Mouse (Mus musculus): ENCODE measurements around the gene Rnf207. TPM values are rescaled to one million over a fixed set of nuclear protein-coding genes. Genes with fewer than 3 reads are reported as not detected.
A peak's percentile ranks its signal among the peaks of the same experiment; 100 is the strongest.

Rnf207 gene
- polyA plus RNA-seq, 1 experiment from 2014 or later = 6.9 TPM

DNA sequence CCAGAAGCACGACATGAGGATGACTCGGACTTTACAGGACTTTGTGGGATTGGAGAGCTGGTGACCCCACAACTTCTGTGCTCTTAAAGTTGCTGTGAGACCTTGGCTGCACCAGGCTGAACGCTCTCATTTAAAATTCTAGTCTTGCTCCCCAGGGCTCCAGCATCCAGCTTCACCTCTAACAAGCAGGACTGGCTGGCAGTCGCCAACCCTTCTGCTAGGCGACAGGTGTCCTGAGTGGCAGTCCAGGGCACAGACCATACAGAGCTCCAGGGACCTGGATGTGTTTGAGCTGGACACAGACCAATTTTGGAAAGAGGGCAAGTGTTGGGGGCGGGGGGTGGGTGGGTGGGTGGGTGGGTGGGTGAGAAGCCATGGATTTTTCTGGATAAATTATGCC is 19.0 kb upstream of the Rnf207 start:
- peaks cover 25% of the 10 kb centered on the region for H3K36me3 ChIP-seq (replicated peaks; ENCODE audit: control insufficient read depth, insufficient read depth)
- DNase-seq (ENCODE audit: low spot score) (no peak), ATAC-seq (ENCODE audit: low FRiP score) (no peak)
- WGBS = 13% methylated on average over 6 of the region's 6 CpGs
- no peaks in the 10 kb centered on the region for H3K9me3 ChIP-seq (ENCODE audit: control insufficient read depth, low read length)
- H3K4me2 ChIP-seq (replicated peaks) = no peak overlapping the region
- peaks cover 27% of the 10 kb centered on the region for H3K4me1 ChIP-seq (replicated peaks; ENCODE audit: control insufficient read depth, insufficient read depth, low read length)
- H3K27me3 ChIP-seq (ENCODE audit: control insufficient read depth, insufficient read depth, low read length) = peaks cover 15% of the 10 kb centered on the region
- H3K27ac ChIP-seq = no peak overlapping the region
- no peak overlapping the region for H3K4me3 ChIP-seq (replicated peaks; ENCODE audit: low read length)
- no peak overlapping the region for H3K9ac ChIP-seq

DNA sequence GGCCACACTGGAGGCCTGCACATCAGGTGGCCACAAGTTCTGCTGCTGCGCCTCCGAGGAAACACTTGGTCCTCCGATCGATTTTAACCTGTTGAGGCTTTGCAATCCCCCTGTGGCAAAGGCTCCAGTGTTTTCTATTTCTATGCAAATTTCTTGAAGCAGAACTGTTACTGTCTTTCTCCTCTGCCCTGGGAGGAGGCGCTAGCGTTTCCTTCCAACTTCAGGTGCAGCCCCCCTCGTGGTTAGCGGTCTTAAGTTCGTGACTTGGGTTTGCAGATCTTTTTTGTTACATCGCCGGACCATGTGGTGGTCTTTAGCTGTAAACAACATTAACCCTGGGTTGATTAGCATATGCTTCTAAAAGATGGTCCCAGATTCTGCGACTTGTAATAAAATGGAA is 14.8 kb upstream of the Rnf207 start:
- no peaks in the 10 kb centered on the region; the same call in 1 of the 2 replicates for H3K4me1 ChIP-seq (replicated peaks; ENCODE audit: control insufficient read depth, insufficient read depth, low read length)
- no peak for DNase-seq (ENCODE audit: low spot score)
- WGBS = 94% methylated on average over 12 of the region's 12 CpGs
- H3K9me3 ChIP-seq (ENCODE audit: control insufficient read depth, low read length) = no peaks in the 10 kb centered on the region
- H3K27me3 ChIP-seq (ENCODE audit: control insufficient read depth, insufficient read depth, low read length) = no peaks in the 10 kb centered on the region
- H3K4me3 ChIP-seq (replicated peaks; ENCODE audit: low read length) = no peak overlapping the region
- H3K9ac ChIP-seq = no peak overlapping the region
- H3K4me2 ChIP-seq (replicated peaks) = no peak overlapping the region
- H3K27ac ChIP-seq = no peak overlapping the region
- peaks cover 66% of the 10 kb centered on the region for H3K36me3 ChIP-seq (replicated peaks; ENCODE audit: control insufficient read depth, insufficient read depth)
- ATAC-seq (ENCODE audit: low FRiP score) = no peak

DNA sequence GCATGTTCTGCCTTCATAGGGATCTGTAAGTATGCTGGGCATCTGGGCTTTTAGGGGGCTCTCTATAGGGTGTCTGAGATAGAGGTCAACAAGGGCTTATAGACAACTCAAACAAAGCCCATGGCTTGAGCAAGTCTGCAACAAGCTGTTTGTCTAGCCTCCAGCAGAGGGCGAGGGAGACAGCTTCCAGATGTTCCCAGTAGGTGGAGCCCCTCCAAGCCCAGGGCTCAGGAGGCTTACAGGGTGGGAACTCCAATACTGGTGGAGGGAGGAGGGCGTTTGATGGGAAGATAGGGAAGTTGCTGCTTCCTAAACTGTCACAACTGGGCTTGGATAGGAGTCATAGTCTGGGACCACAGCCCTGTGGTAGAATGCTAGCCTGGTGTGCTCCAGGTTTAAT is 14.2 kb upstream of the Rnf207 start:
- Histone ChIP-seq H3K36me3 (replicated peaks; ENCODE audit: control insufficient read depth, insufficient read depth) (peaks cover 71% of the 10 kb centered on the region), H3K9me3 (ENCODE audit: control insufficient read depth, low read length) (no peaks in the 10 kb centered on the region), H3K4me2 (replicated peaks) (no peak overlapping the region), H3K27ac (no peak overlapping the region), H3K27me3 (ENCODE audit: control insufficient read depth, insufficient read depth, low read length) (no peaks in the 10 kb centered on the region), H3K4me1 (replicated peaks; ENCODE audit: control insufficient read depth, insufficient read depth, low read length) (no peaks in the 10 kb centered on the region), H3K9ac (no peak overlapping the region), H3K4me3 (replicated peaks; ENCODE audit: low read length) (no peak overlapping the region)
- 30% methylated on average over 2 of the region's 2 CpGs for WGBS
- DNase-seq (ENCODE audit: low spot score) = peak; percentile 79
- peak; percentile 68 for ATAC-seq (ENCODE audit: low FRiP score)

DNA sequence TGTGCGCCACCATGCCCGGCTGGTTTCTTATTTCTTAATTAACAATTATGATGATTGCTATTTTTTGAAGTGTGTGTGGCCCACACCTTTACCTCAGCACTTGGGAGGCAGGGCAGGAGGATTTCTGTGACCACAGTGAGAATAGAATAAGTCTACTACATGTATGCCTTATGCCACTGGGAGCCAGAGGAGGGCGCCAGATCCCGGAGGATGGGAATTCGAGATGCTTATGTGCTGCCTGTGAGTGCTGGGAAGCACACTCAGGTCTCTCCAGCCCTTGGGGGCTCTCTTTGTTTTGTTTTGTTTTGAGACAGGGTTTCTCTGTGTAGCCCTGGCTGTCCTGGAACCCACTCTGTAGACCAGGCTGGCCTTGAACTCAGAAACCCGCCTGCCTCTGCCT is 9.9 kb upstream of the Rnf207 start:
- no peak overlapping the region for H3K4me2 ChIP-seq (replicated peaks)
- H3K4me1 ChIP-seq (replicated peaks; ENCODE audit: control insufficient read depth, insufficient read depth, low read length) = peaks cover 12% of the 10 kb centered on the region
- peaks cover 58% of the 10 kb centered on the region for H3K36me3 ChIP-seq (replicated peaks; ENCODE audit: control insufficient read depth, insufficient read depth)
- H3K4me3 ChIP-seq (replicated peaks; ENCODE audit: low read length) = no peak overlapping the region
- no peak for DNase-seq (ENCODE audit: low spot score)
- no peaks in the 10 kb centered on the region for H3K27me3 ChIP-seq (ENCODE audit: control insufficient read depth, insufficient read depth, low read length)
- H3K9me3 ChIP-seq (ENCODE audit: control insufficient read depth, low read length) = no peaks in the 10 kb centered on the region
- ATAC-seq (ENCODE audit: low FRiP score) = no peak
- no peak overlapping the region for H3K27ac ChIP-seq
- no peak overlapping the region for H3K9ac ChIP-seq
- WGBS = 78% methylated on average over 6 of the region's 6 CpGs

DNA sequence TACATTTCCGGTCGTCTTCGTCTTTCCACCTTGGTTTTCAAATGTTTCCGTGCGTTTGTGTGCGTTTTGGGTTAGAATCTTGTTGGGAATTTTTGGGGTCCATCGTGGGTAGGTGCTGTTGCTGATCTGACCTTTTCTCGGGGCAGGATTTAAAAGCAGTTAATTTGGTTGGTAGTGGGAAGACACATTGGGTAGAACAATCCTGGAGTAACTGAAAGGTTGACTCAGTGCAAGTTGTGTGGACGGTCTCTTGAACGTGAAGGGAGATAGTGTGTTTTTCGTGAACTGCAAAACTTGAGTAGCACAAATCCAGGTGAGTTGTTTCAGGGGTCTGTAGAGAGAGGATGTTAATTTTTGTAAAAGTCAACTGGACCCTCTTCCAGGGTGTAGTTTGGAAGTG is 7.8 kb upstream of the Rnf207 start:
- Histone ChIP-seq H3K4me1 (replicated peaks; ENCODE audit: control insufficient read depth, insufficient read depth, low read length) (peaks cover 12% of the 10 kb centered on the region), H3K27ac (no peak overlapping the region), H3K27me3 (ENCODE audit: control insufficient read depth, insufficient read depth, low read length) (no peaks in the 10 kb centered on the region), H3K9me3 (ENCODE audit: control insufficient read depth, low read length) (no peaks in the 10 kb centered on the region), H3K9ac (peak overlapping the region; percentile 95), H3K36me3 (replicated peaks; ENCODE audit: control insufficient read depth, insufficient read depth) (peaks cover 36% of the 10 kb centered on the region), H3K4me3 (replicated peaks; ENCODE audit: low read length) (peak overlapping the region; percentile 97), H3K4me2 (replicated peaks) (peak overlapping the region; percentile 88)
- 3% methylated on average over 11 of the region's 11 CpGs for WGBS
- ATAC-seq (ENCODE audit: low FRiP score) (no peak), DNase-seq (ENCODE audit: low spot score) (no peak)

DNA sequence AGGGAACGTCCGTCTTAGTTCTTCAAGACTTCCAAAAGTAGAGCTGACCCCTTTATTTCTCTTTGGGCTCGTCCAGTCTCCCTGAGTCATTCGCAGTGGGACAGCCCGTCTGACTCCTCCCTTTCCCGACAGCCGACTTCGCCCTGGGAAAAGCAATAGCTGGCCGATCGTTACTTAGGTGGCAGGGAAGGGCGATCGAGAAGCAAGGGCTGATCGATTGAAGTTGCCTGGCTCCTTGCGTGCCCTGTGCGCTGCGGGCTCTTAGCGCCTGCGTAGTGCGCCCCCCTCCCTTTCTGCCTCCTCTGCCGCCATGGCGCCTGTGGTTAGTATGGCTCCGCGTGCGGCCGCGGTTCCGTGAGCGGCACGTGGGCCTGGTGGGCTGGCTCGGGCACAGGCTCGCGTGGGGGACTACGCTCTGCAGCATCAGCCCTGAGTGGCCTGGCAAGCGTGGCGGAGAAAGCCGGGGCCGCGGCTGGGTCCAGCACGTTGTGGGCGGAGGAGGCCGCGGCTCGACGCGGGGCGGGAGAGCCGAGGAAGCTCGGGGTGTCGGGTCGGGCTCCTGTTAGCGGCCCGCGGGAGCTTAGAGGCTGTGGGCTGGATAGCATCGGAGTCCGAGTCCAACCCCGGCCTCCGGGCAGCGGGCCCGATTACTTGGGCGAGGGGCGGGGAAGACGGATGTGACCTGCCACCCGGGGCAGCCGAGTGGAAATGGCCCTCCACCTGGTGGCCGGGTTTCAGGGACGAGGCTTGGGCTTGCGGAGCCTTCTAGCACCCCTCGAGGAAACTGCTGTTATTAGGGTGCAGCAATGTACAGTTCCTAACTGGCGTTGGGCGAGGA is 7.0 kb upstream of the Rnf207 start, which contains the start of gene Rpl22:
Gene Rpl22 (plus strand): TSS at position 169 of the 838 bp plus-strand sequence.
- ATAC-seq (ENCODE audit: low FRiP score) (peak; percentile 96), DNase-seq (ENCODE audit: low spot score) (peak; percentile 93)
- peak within 1 kb of the TSS; percentile 97 for H3K4me3 ChIP-seq (replicated peaks; ENCODE audit: low read length)
- H3K4me2 ChIP-seq (replicated peaks) = peak within 1 kb of the TSS; percentile 88
- H3K4me1 ChIP-seq (replicated peaks; ENCODE audit: control insufficient read depth, insufficient read depth, low read length) = peaks cover 12% of the 10 kb centered on the region
- H3K27ac ChIP-seq = peak within 1 kb of the TSS; percentile 76
- H3K36me3 ChIP-seq (replicated peaks; ENCODE audit: control insufficient read depth, insufficient read depth) = peaks cover 29% of the 10 kb centered on the region
- H3K9ac ChIP-seq = peak within 1 kb of the TSS; percentile 95
- H3K27me3 ChIP-seq (ENCODE audit: control insufficient read depth, insufficient read depth, low read length) = no peaks in the 10 kb centered on the region
- no peaks in the 10 kb centered on the region for H3K9me3 ChIP-seq (ENCODE audit: control insufficient read depth, low read length)
- WGBS = under 1% methylated on average over 70 of the region's 70 CpGs

DNA sequence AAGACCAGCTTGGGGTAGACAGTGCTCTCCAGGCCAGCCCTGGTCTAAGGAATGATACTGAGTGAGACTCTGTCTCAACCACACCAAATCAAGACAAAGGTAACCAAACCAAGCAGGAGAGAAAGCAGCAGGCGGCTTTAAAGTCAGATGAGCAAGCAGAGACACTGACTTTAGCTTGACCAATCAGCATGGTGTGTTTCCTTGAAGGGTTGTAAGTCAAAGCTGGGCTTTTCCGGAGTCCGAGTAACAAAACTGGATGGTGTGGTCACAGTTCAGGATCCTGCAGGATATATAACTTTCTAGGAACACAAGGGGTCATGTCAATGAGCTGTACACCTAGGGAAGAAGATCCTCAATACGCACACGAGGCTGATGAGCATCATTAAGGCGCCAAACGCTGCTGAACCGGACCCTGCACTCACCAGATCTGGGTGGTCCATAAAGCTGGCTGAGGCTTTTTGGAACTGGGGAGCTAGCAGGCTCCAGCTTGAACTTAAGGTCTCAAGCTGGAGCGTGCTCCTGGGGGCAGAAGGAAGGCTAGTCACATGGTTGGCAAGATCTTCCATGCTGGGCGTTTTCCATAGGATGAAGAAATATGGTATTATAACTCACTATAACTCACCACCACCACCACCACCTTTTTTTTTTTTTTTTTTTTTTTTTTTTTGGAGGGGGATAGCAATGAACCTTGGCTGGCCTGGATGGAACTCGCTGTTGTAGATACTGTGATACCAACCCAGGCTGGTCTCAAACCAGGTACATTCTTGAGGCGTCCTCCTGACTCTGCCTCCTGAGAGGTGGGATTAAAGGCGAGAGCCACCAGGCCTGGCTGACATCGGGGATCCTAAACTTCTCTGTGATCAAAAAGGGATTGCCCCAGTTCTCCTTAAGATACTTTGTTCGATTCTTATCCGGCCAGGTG is 6.1 kb upstream of the Rnf207 start:
- H3K9me3 ChIP-seq (ENCODE audit: control insufficient read depth, low read length) = no peaks in the 10 kb centered on the region
- H3K27ac ChIP-seq = no peak overlapping the region
- WGBS = 57% methylated on average over 16 of the region's 16 CpGs
- H3K27me3 ChIP-seq (ENCODE audit: control insufficient read depth, insufficient read depth, low read length) = no peaks in the 10 kb centered on the region
- ATAC-seq (ENCODE audit: low FRiP score) (no peak; the same call in 1 of the 2 replicates), DNase-seq (ENCODE audit: low spot score) (no peak)
- no peak overlapping the region for H3K9ac ChIP-seq
- peaks cover 12% of the 10 kb centered on the region for H3K4me1 ChIP-seq (replicated peaks; ENCODE audit: control insufficient read depth, insufficient read depth, low read length)
- H3K4me2 ChIP-seq (replicated peaks) = peak overlapping the region; percentile 88
- peak overlapping the region; percentile 97 for H3K4me3 ChIP-seq (replicated peaks; ENCODE audit: low read length)
- H3K36me3 ChIP-seq (replicated peaks; ENCODE audit: control insufficient read depth, insufficient read depth) = peaks cover 20% of the 10 kb centered on the region

DNA sequence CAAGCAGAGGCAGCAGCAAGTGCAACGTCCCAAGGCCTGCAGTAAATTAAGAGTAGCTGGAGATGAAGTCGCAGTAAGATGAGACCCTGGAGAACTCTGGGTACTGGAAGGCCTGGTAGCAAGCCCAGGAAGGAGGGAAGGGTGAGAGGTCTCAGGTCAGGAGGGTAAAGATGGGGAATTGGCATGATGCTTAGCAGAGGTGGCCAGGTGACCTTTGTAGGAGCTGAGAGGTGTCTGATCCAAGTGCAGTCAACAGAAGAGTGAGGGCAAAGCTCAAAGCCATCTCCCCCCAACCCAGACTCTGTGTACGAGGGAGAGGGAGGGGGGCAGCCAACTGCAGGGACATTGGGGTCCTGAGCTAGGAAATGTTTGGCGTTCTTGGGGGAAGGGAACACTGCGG is 2.7 kb upstream of the Rnf207 start:
- no peak for DNase-seq (ENCODE audit: low spot score)
- 55% methylated on average over 5 of the region's 5 CpGs for WGBS
- Histone ChIP-seq H3K27me3 (ENCODE audit: control insufficient read depth, insufficient read depth, low read length) (peaks cover 20% of the 10 kb centered on the region), H3K27ac (no peak overlapping the region), H3K36me3 (replicated peaks; ENCODE audit: control insufficient read depth, insufficient read depth) (no peaks in the 10 kb centered on the region), H3K9ac (no peak overlapping the region), H3K4me2 (replicated peaks) (no peak overlapping the region), H3K4me1 (replicated peaks; ENCODE audit: control insufficient read depth, insufficient read depth, low read length) (peaks cover 2% of the 10 kb centered on the region), H3K9me3 (ENCODE audit: control insufficient read depth, low read length) (no peaks in the 10 kb centered on the region), H3K4me3 (replicated peaks; ENCODE audit: low read length) (no peak overlapping the region)
- ATAC-seq (ENCODE audit: low FRiP score) = no peak

DNA sequence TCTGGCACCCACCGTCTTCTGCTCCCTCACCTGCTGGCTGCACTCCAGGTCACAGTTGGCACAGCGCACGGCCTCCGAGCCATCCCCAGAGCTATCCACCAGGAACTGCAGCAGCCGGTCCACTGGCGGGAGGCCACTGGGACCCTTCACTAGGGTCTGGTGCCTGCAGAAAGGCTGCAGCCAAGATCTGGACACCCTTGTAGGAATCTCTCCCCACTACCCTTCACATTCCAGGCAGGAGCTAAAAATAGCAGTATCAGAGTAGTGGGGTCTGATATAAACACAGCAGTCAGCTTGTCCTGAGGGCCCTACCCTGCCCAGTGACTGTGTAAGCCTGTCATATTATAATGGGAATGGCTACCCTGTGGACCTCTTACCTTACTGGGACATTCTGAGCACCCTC is 1.2 kb downstream of the Rnf207 start:
- Histone ChIP-seq H3K4me2 (replicated peaks) (no peak overlapping the region), H3K36me3 (replicated peaks; ENCODE audit: control insufficient read depth, insufficient read depth) (no peaks in the 10 kb centered on the region), H3K27ac (no peak overlapping the region), H3K4me3 (replicated peaks; ENCODE audit: low read length) (no peak overlapping the region), H3K27me3 (ENCODE audit: control insufficient read depth, insufficient read depth, low read length) (peaks cover 59% of the 10 kb centered on the region), H3K9ac (no peak overlapping the region), H3K4me1 (replicated peaks; ENCODE audit: control insufficient read depth, insufficient read depth, low read length) (peaks cover 18% of the 10 kb centered on the region; the same call in 1 of the 2 replicates), H3K9me3 (ENCODE audit: control insufficient read depth, low read length) (no peaks in the 10 kb centered on the region)
- ATAC-seq (ENCODE audit: low FRiP score) (no peak), DNase-seq (ENCODE audit: low spot score) (no peak)
- WGBS = 71% methylated on average over 6 of the region's 6 CpGs

All from hindbrain, embryonic 14.5 days (tissue).